In the genomic region with DNA sequence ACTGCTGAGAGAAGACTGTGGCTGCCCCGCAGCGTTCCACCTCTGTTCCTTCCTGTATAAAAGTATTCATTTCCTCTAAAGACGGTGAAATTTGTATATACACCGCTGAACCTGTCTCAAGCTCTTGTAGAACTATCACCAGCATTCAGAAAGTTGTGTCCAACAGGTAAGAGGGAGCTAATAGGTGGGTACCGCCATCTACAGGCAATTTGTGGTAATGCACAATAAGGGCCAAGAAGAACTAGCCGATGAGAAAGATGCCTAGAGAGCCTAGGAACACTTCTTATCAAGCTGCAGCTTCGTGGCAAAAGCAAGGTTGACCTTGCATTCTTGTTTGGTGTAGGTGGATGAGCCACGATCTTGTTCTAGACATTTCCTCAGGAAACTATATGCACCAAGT, we compare ENCODE assay signal across 10 mouse cellular contexts.
DNase-seq lines count a peak whose midpoint lies in the region; ATAC-seq and TF ChIP-seq lines count a peak whose summit lies in the region.
"Had no signal": no experiment of that assay in that cellular context is flagged by ENCODE, and none has a peak within 500 bp of the region (broad histone marks: within the 10 kb centered on the region; RNA-seq: fewer than 3 reads in every experiment).

No protein-coding gene starts in this region.

- no peaks in the 10 kb centered on the region for H3K9me3 ChIP-seq in kidney, embryonic 15.5 days (replicated peaks)
- no peaks in the 10 kb centered on the region for H3K9me3 ChIP-seq in heart, embryonic 11.5 days (replicated peaks; ENCODE audit: control insufficient read depth, low read length)
- H3K9me3 ChIP-seq: embryonic facial prominence, embryonic 12.5 days had no signal

- no peak for TF ChIP-seq POLR2A in cortical plate, adult 2 months (IDR thresholded peaks at IDR 0.05; ENCODE audit: extremely low read depth, insufficient read depth, low read length)

- no peak overlapping the region for H3K4me3 ChIP-seq in kidney, embryonic 15.5 days (replicated peaks)
- no peak overlapping the region for H3K4me3 ChIP-seq in cortical plate, adult 2 months (ENCODE audit: insufficient read depth, low read length)
- H3K4me3 ChIP-seq in heart, embryonic 11.5 days (ENCODE audit: low read depth, low read length) = no peak overlapping the region
- H3K4me3 ChIP-seq: embryonic facial prominence, embryonic 12.5 days; myocyte had no signal

- WGBS in kidney, embryonic 15.5 days = 9% methylated on average over 8 of the region's 8 CpGs
- 5% methylated on average over 8 of the region's 8 CpGs for WGBS in heart, embryonic 11.5 days (ENCODE audit: insufficient replicate concordance)

- H3K4me2 ChIP-seq in kidney, embryonic 15.5 days = no peak overlapping the region
- peak overlapping the region; percentile 31 for H3K4me2 ChIP-seq in heart, embryonic 11.5 days
- H3K4me2 ChIP-seq: embryonic facial prominence, embryonic 12.5 days had no signal

- TF ChIP-seq CTCF in cortical plate, adult 2 months (IDR thresholded peaks at IDR 0.05; ENCODE audit: extremely low read depth, insufficient read depth, low read length) = peak; percentile 81

- ATAC-seq in kidney, embryonic 15.5 days (replicated peaks; ENCODE audit: low FRiP score) = no peak
- no peak for ATAC-seq in heart, embryonic 11.5 days (replicated peaks; ENCODE audit: insufficient number of reproducible peaks, low FRiP score, low TSS enrichment)

- no peak overlapping the region for H3K27ac ChIP-seq in kidney, embryonic 15.5 days
- H3K27ac ChIP-seq in cortical plate, adult 2 months (ENCODE audit: insufficient read depth, low read length) = no peak overlapping the region
- H3K27ac ChIP-seq in heart, embryonic 11.5 days (ENCODE audit: low read depth, low read length) = no peak overlapping the region
- H3K27ac ChIP-seq: embryonic facial prominence, embryonic 12.5 days had no signal

- no peaks in the 10 kb centered on the region for H3K36me3 ChIP-seq in kidney, embryonic 15.5 days
- no peaks in the 10 kb centered on the region for H3K36me3 ChIP-seq in heart, embryonic 11.5 days (ENCODE audit: control insufficient read depth, insufficient read depth, low read length)
- H3K36me3 ChIP-seq: embryonic facial prominence, embryonic 12.5 days had no signal

- DNase-seq in kidney, adult 18-20 months = peak; percentile 48
- DNase-seq in R1 (ENCODE audit: low read depth, low spot score) = peak; percentile 69
- peak; percentile 72 for DNase-seq in layer of hippocampus, adult 11-12 months (ENCODE audit: low spot score)
- DNase-seq in lung, postnatal 10 days = peak; percentile 62
- DNase-seq in right cerebral cortex, postnatal 36 days (ENCODE audit: low spot score in 2 of 2) = peak; percentile 33 to 34

- peaks cover 5% of the 10 kb centered on the region; the same call in 1 of the 2 replicates for H3K27me3 ChIP-seq in kidney, embryonic 15.5 days
- no peaks in the 10 kb centered on the region for H3K27me3 ChIP-seq in heart, embryonic 11.5 days (ENCODE audit: control insufficient read depth, insufficient read depth, low read length)
- H3K27me3 ChIP-seq: embryonic facial prominence, embryonic 12.5 days had no signal

- no peak overlapping the region for H3K9ac ChIP-seq in kidney, embryonic 15.5 days
- H3K9ac ChIP-seq in heart, embryonic 11.5 days (ENCODE audit: low read depth, low read length) = no peak overlapping the region
- H3K9ac ChIP-seq: embryonic facial prominence, embryonic 12.5 days had no signal

- H3K4me1 ChIP-seq in kidney, embryonic 15.5 days = no peaks in the 10 kb centered on the region
- H3K4me1 ChIP-seq in cortical plate, adult 2 months (ENCODE audit: control insufficient read depth, insufficient read depth, low read length) = no peaks in the 10 kb centered on the region; the same call in 1 of the 2 replicates
- peaks cover 9% of the 10 kb centered on the region for H3K4me1 ChIP-seq in heart, embryonic 11.5 days (ENCODE audit: control insufficient read depth, insufficient read depth, low read length)
- H3K4me1 ChIP-seq: embryonic facial prominence, embryonic 12.5 days had no signal
